Mouse (Mus musculus) lung, embryonic 16.5 days (tissue): Measurements from ENCODE around the gene Caskin2. TPM values are rescaled to one million over a fixed set of nuclear protein-coding genes. Genes with fewer than 3 reads are reported as not detected.

Source experiments
- ATAC-seq: fragments of 200-750 bp; cut with Nextera tagmentation; 2 replicates; pipeline ENCODE4 v1.8.0; 2017; ENCODE audit warnings: low read depth, mild to moderate bottlenecking, moderate library complexity
- H3K27ac ChIP-seq: fragments of 300-500 bp; sonication (generic); 2 replicates; pipeline ENCODE4 v1.5.1; 2014; ENCODE audit warnings: mild to moderate bottlenecking, control low read depth, low read length
- H3K27me3 ChIP-seq: fragments of 300-500 bp; sonication (generic); 2 replicates; pipeline ENCODE4 v1.6.1; 2014; ENCODE audit warnings: low read depth, low read length, mixed read lengths; ENCODE audit not compliant: control insufficient read depth, insufficient read depth
- H3K36me3 ChIP-seq: fragments of 300-500 bp; sonication (generic); 2 replicates; pipeline ENCODE4 v1.6.1; 2014; ENCODE audit warnings: low read length; ENCODE audit not compliant: control insufficient read depth, insufficient read depth
- H3K4me1 ChIP-seq: fragments of 300-500 bp; sonication (generic); replicated peaks from 2 replicates; pipeline ENCODE4 v1.6.1; 2014; ENCODE audit warnings: low read length, mixed read lengths; ENCODE audit not compliant: control insufficient read depth, insufficient read depth
- H3K4me2 ChIP-seq: fragments of 300-500 bp; sonication (generic); 2 replicates; pipeline ENCODE4 v1.6.1; 2014; ENCODE audit warnings: low read depth, low read length, control low read depth
- H3K4me3 ChIP-seq: fragments of 300-500 bp; sonication (generic); 2 replicates; pipeline ENCODE4 v1.5.1; 2014; ENCODE audit warnings: mild to moderate bottlenecking, low read length, control low read depth
- H3K9ac ChIP-seq: fragments of 300-500 bp; sonication (generic); 2 replicates; pipeline ENCODE4 v1.6.1; 2014; ENCODE audit warnings: low read length, control low read depth
- H3K9me3 ChIP-seq: fragments of 300-500 bp; sonication (generic); 2 replicates; pipeline ENCODE4 v1.6.1; 2016; ENCODE audit warnings: low read length; ENCODE audit not compliant: control insufficient read depth
- WGBS: fragments of 180-500 bp; shearing (Covaris S2); extraction: QIAGEN DNeasy Blood & Tissue Kit; methylation state at CpG from one replicate; pipeline ENCODE4 v1.1.7; 2014; 5-methylcytosine and 5-hydroxymethylcytosine counted together
- polyA plus RNA-seq: library from polyadenylated mRNA; unstranded; fragments of >200 nt; fragmentation: Nextera tagmentation; extraction: Ambion mirVana; gene quantifications from 2 replicates; pipeline ENCODE4 v1.2.1, GENCODE M21; 2015

Caskin2 gene
- polyA plus RNA-seq, 1 experiment from 2014 or later = 21.6 TPM

DNA sequence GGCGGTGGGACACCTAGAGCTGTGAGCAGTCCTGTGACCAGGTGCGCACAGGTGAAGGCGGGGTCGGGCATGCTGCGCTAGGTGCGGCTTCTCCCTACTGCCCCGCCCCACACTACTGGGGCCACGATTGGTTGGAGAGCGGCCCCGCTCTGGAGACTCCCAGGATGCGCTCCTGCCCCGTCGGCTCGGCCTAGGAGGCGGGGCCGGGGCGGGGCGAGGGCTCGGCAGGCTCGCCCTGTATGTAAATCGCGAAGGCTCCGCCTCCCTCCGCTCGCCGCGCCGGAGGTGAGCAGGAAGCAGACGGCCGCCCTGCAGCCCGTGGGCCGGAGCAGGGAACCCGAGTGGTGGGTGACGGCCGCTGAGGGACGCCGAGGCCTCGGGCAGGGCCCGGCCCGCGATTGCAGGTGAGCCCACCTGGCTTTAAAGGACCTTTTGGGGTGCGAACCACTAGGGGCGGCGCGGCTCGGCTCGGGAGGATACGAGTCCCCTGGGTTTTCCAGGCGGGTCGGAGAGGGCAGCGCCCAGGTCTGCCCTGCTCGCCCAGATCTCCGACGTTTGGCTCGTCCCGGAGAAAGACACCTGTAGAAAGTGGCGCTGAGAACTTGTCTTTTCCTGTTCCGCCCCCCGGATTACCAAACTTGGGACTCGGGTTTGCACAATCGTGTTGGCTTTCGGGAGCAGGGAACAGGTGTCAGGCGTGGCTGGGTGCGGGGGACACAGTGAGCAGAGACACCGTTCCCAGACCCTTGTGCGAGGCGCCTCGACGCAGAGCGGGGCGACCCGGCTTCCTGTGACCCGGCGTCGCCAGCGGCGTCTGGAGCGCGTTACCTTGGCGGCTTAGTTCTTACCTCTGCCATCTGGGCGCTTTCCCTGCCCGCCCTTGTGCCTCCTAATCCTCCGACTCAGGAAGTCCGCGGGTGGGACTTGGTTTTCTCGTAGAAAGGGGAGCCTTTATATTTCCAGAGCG lies 10.6 kb upstream of the Caskin2 start, which contains the start of gene Llgl2:
Llgl2 (plus strand) TSS at position 276 of the 967 bp plus-strand sequence.
- peaks cover 9% of the 10 kb centered on the region; the same call in 1 of the 2 replicates for H3K27me3 ChIP-seq
- H3K36me3 ChIP-seq = peaks cover 22% of the 10 kb centered on the region
- no peaks in the 10 kb centered on the region for H3K9me3 ChIP-seq
- peak; percentile 98 for ATAC-seq
- WGBS = under 1% methylated on average over 87 of the region's 87 CpGs
- peak within 1 kb of the TSS; percentile 70 for H3K9ac ChIP-seq
- H3K4me3 ChIP-seq = peak within 1 kb of the TSS; percentile 65
- H3K27ac ChIP-seq = peak within 1 kb of the TSS; percentile 81
- H3K4me1 ChIP-seq = peaks cover 21% of the 10 kb centered on the region
- H3K4me2 ChIP-seq = peak within 1 kb of the TSS; percentile 86

DNA sequence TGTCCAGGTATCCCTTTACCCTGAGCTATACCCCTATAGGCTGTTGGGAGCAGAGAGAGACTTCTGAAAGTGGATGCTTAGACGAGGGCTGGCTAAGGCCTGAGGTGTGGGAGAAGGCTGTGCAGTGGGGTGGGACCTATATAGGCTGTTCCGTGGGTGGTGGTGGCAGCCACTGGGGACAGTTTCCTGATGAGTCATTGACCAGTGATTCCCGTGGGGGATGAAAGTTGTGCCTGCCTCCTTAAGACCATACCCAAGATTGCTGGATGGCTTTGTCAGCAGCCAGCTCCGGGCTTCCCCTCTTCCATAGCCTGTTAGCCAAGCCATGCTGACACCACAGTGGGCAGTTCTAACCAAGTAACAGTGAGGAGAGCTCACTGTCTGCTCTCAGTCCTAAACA lies 7.6 kb upstream of the Caskin2 start:
- H3K4me3 ChIP-seq = no peak overlapping the region
- 67% methylated on average over 4 of the region's 4 CpGs for WGBS
- H3K27ac ChIP-seq = no peak overlapping the region
- no peak overlapping the region for H3K4me2 ChIP-seq
- ATAC-seq = no peak
- peaks cover 8% of the 10 kb centered on the region; the same call in 1 of the 2 replicates for H3K4me1 ChIP-seq
- peaks cover 8% of the 10 kb centered on the region; the same call in 1 of the 2 replicates for H3K27me3 ChIP-seq
- H3K9me3 ChIP-seq = no peaks in the 10 kb centered on the region
- H3K9ac ChIP-seq = no peak overlapping the region
- H3K36me3 ChIP-seq = peaks cover 22% of the 10 kb centered on the region

DNA sequence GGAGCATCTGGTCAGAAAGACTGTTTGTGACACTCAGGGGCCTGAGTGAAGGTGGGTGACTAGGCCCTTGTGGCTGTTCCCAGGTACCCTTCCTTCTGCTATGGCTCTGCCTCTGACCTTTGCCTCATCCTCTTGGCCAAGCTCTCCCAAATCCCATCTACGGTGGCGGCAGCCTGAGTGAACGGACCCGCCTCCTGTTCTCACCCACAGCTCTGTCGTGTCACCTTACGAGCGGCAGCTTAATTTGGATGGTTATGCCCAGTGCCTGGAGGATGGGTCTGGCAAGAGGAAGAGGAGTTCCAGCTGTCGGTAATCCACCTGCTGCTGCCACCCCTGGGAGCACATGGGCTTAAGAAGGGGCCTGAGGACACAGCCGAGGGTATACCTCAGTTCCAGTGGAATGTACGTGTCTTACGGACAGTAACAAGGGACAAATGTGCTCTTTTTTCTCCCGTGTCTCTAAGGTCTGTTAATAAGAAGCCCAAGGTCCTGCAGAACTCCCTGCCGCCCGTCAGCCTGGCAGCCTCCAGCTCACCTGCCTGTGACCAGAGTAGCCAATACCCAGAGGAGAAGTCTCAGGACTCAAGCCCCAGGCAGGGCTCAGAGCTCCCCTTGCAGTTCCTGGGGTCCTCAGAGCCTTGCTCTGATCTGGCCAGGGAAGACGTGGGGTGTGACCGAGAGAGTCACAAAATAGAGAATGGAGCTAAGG lies 6.6 kb upstream of the Caskin2 start:
- H3K4me3 ChIP-seq = no peak overlapping the region
- no peak overlapping the region for H3K9ac ChIP-seq
- 86% methylated on average over 16 of the region's 16 CpGs for WGBS
- no peaks in the 10 kb centered on the region for H3K9me3 ChIP-seq
- ATAC-seq = no peak
- H3K36me3 ChIP-seq = peaks cover 22% of the 10 kb centered on the region
- peaks cover 17% of the 10 kb centered on the region for H3K4me1 ChIP-seq
- no peak overlapping the region for H3K27ac ChIP-seq
- peaks cover 6% of the 10 kb centered on the region; the same call in 1 of the 2 replicates for H3K27me3 ChIP-seq
- H3K4me2 ChIP-seq = no peak overlapping the region

DNA sequence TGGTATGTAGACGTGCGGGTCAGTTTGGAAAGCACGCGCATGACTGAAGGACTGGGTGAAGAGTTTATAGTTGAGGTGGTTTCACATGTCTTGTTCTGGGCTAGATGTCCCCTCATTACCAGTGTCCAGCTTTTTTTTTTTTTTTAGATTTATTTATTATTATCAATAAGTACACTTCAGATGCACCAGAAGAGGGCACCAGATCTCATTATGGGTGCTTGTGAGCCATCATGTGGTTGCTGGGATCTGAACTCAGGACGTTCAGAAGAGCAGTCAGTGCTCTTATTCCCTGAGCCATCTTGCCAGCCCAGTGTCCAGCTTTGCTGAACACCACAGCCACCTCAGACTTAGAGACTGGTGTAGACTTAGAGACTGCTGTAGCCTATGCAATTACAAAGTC lies 3.9 kb upstream of the Caskin2 start:
- H3K9ac ChIP-seq = no peak overlapping the region
- no peaks in the 10 kb centered on the region for H3K27me3 ChIP-seq
- no peak overlapping the region for H3K27ac ChIP-seq
- H3K9me3 ChIP-seq = no peaks in the 10 kb centered on the region
- H3K4me1 ChIP-seq = peaks cover 18% of the 10 kb centered on the region
- no peak for ATAC-seq
- H3K36me3 ChIP-seq = peaks cover 21% of the 10 kb centered on the region
- no peak overlapping the region for H3K4me2 ChIP-seq
- WGBS = 80% methylated on average over 5 of the region's 5 CpGs
- H3K4me3 ChIP-seq = no peak overlapping the region

DNA sequence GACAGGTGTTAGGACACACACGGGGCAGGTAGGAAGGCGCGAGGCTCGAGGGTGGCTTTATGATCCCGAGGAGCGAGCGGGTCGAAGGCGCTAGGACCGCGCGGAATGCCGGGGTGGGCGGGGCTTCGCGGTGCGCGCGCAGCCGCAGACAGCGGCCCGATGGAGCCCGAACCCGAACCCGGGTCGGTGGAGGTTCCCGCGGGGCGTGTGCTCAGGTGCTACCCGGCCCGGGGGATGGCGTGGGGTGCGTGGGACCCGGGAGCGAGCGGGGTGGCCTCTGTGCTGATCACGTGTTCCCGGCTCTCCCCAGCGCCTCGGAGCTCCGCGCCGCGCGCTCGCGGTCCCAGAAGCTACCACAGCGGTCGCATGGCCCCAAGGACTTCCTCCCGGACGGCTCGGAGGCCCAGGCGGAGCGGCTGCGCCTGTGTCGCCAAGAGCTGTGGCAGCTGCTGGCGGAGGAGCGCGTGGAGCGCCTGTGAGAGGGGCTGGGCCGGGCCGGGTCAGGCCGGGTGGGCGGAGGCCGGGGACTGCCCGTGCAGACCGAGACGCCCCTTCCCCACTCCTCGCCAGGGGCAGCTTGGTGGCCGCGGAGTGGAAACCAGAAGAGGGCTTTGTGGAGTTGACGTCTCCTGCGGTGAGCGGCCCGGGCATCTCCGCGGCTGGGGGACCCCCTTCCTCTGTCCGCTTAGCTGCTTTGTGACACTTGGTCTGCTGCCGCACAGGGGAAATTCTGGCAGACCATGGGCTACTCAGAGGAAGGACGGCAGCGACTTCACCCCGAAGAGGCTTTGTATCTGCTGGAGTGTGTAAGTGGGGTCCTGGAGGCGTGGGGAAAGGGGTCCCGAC lies 1.4 kb upstream of the Caskin2 start, which contains the start of gene Tsen54:
Tsen54 (plus strand) TSS at position 120 of the 846 bp plus-strand sequence.
- Histone ChIP-seq H3K4me3 (peak within 1 kb of the TSS; percentile 75), H3K9me3 (no peaks in the 10 kb centered on the region), H3K27me3 (no peaks in the 10 kb centered on the region), H3K27ac (peak within 1 kb of the TSS; percentile 68), H3K4me2 (peak within 1 kb of the TSS; percentile 95), H3K4me1 (peaks cover 39% of the 10 kb centered on the region), H3K36me3 (peaks cover 2% of the 10 kb centered on the region; the same call in 1 of the 2 replicates), H3K9ac (peak within 1 kb of the TSS; percentile 91)
- WGBS = under 1% methylated on average over 81 of the region's 84 CpGs
- ATAC-seq = peak; percentile 63

DNA sequence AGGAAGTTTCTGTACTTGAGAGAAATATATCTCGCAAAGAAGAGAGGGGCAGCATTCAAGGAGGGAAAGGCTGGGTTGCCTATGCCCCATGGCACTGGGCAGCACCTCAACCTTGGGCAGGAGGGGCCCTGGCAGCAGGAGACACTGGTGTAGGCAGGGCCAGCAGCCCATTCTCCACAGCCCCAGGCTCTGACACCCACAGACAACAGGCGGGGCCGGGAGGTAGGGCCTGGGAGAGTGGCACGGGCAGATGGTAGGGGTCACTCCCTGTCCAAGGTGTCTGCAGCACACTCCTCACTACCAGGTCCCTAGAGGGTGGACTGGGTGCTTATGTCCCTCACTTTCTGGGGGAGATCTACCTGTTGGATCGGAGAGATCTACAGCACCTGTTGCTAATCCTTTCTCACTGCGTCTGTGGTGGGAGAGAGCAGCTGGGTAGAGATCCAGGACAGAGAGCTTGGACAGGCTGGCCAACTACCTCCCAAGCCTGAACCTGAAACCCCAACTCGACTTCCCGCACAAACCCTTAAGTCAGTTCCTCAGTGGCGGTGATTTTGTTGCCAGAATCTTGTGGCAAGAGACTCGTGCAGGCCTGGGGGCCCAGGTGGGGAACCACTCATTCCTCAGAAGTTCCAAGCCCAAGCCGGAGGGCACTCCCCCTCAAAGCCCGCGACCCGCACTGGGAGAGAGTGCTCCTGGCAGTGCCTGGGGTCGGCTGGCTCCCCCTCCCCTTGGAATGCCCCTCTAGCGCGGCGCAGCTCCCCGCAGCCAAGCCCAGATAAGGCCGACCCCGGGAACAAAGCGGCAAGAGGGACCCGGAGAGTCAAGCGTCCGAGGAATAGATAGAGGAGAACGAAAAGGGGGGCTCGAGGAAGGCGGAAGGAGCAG lies 662 bp downstream of the Caskin2 start:
- peaks cover 59% of the 10 kb centered on the region for H3K4me1 ChIP-seq
- H3K27me3 ChIP-seq = no peaks in the 10 kb centered on the region
- H3K9ac ChIP-seq = peak overlapping the region; percentile 91
- H3K27ac ChIP-seq = peak overlapping the region; percentile 81
- ATAC-seq = peak; percentile 0; the same call in 1 of the 2 replicates
- no peaks in the 10 kb centered on the region for H3K9me3 ChIP-seq
- 3% methylated on average over 28 of the region's 28 CpGs for WGBS
- peak overlapping the region; percentile 75 for H3K4me3 ChIP-seq
- peak overlapping the region; percentile 95 for H3K4me2 ChIP-seq
- H3K36me3 ChIP-seq = no peaks in the 10 kb centered on the region; the same call in 1 of the 2 replicates

DNA sequence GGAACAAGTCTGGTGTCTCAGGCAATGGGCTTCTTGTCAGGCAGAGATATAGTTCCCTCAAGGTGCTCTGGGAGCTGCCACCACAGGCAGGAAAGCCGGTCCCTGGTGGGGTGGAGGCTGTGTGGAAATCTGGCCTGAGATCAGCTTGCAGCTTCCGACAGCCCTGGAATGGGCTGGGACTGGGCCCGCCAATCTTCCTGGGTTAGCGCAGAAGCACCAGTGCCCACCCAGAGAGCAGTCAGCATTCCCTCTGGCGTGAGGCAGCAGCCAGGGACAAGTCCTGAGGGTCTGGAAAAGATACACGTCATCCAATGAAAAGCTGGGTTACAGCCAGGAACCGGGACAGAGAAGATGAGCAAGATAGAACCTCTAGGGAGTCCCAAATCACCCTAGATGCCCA lies 1.3 kb downstream of the Caskin2 start:
- Histone ChIP-seq H3K4me2 (peak overlapping the region; percentile 95), H3K9me3 (no peaks in the 10 kb centered on the region), H3K27ac (peak overlapping the region; percentile 81), H3K27me3 (no peaks in the 10 kb centered on the region), H3K36me3 (peaks cover 2% of the 10 kb centered on the region; the same call in 1 of the 2 replicates), H3K4me3 (peak overlapping the region; percentile 75), H3K9ac (peak overlapping the region; percentile 91), H3K4me1 (peaks cover 59% of the 10 kb centered on the region)
- ATAC-seq = no peak
- WGBS = 31% methylated on average over 7 of the region's 7 CpGs
